Mouse (Mus musculus) megakaryocyte progenitor cell, adult 5-6 weeks (primary cell): ENCODE data around the gene Nrxn3. TPM values are rescaled to one million over a fixed set of nuclear protein-coding genes. Genes with fewer than 3 reads are reported as not detected.

ENCODE experiments used
- ATAC-seq: replicated peaks from 2 replicates; pipeline ENCODE4 v1.8.0; 2016; ENCODE audit warnings: mild to moderate bottlenecking, moderate TSS enrichment, inconsistent platforms; ENCODE audit not compliant: poor library complexity
- total RNA-seq, 2 experiments: library from RNA; stranded (forward) in 1 of 2; stranded (reverse) in 1 of 2; fragments of 157-497, 149-512 nt in 1 of 2; fragments of 200-1000 nt in 1 of 2; gene quantifications; 2 replicates each; pipeline versions ENCODE4 v1.2.3 to v1.2.4; 2015 to 2017

Nrxn3 gene
- total RNA-seq, 2 experiments from 2014 or later, result not detected

GRCm38 (mm10) chr12:90211410-90211809 is 1488.7 kb downstream of the Nrxn3 start:
- ATAC-seq, result no peak

DNA sequence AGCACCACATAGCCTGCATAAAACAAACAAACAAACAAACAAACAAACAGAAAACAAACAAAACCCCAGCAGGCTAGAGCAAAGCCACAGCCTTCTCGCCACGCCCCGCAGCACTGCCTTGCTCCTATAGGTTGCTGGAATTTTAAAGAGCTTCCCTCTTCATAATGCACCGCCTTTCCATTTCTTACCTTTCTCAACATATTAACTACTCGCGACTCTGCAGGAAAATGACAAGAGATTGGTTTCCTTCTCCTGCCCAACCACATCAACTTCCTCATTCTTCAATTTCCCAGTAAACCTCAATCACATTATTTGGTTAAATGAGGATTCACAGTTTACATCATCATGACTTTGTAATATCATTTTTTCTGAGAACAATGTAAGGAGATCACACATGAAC is 1494.4 kb downstream of the Nrxn3 start:
- peak; percentile 55 for ATAC-seq

DNA sequence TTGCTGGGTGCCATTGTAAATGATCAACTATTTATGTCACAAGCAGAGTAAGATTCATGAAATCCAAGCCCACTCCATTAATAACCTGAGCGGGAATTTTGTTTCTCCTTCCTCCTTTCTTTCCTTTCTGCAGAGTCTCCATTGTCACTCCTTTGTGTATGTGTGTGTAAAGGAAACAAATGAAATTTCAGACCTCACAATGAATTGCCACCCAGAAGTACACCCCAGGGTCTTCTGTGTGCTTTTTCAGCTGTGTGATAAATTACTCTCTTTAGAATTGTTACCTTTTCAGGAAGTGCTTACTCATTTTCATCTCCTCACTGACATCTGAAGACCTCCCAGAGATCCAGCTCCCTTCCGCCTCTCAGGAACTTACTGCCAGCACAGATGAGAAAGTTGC is 1506.4 kb downstream of the Nrxn3 start:
- ATAC-seq, result no peak

GRCm38 (mm10) chr12:90236093-90236492 is 1513.4 kb downstream of the Nrxn3 start:
- ATAC-seq, result peak; percentile 80

DNA sequence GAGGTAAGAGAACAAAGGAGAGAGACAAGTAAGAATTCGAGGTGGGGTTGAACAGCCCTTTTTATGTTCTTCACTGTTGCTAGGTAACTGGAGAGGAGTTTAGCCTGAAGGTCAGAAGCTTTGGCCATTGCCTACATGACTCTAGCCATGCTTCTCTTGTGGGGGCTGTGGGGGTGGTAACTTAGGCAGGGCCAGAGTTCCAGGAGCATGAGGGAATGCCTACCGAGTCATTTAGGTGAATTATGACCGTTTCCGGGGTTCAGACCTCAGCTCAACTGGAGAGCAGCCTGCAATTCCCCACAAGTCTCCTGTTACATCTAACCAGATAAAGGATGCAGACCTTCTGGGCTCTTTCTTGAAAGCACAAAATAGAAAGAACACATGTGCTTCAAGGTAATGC is 1537.6 kb downstream of the Nrxn3 start:
- ATAC-seq, result no peak

DNA sequence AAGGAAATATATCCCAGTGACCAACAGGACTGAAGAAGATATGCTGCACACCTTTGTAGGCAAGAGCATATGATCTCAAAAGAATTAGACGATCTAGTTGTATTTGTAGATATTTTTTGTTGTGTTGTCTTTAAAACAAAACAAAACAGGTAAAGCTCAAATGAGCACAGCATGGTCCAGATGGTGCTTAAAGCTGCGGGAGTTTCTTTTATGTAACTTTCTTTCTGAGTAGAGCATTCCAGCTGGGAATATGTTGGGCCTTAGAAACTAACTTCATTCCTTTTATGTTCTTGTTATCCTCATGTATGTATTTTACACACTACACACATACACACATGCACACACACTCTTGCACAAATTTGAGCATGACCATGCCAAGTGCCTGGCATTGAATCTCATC is 1545.4 kb downstream of the Nrxn3 start:
- ATAC-seq, result no peak

DNA sequence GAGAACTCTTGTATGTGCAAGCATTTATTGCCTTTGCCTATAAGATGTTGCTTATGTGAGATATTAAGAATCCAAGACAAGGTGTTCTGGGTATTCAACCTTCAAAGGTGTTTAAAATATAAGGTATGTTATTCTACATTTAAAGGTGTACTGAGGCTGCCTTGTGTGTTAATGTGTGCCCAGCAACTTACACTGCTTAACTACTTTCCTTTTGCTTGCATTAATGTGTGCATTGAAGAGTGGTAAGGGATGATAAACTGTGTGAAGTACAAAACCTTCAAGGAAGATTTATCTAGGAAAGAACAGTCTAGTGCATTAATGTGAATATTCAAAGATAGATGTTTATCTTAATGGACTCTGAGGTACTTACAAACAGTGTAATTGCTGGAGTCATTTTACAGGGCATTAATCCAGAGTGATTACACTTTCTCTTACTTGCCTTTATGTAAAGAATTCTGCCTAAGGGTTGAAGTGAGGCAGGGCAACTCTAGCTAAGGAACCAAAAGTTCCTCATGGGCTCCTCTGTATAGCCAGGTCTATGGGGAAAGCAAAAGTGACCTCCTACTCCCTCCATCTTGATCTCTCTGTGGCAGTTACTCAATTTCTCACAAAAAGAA is 1548.2 kb downstream of the Nrxn3 start:
- no peak for ATAC-seq

DNA sequence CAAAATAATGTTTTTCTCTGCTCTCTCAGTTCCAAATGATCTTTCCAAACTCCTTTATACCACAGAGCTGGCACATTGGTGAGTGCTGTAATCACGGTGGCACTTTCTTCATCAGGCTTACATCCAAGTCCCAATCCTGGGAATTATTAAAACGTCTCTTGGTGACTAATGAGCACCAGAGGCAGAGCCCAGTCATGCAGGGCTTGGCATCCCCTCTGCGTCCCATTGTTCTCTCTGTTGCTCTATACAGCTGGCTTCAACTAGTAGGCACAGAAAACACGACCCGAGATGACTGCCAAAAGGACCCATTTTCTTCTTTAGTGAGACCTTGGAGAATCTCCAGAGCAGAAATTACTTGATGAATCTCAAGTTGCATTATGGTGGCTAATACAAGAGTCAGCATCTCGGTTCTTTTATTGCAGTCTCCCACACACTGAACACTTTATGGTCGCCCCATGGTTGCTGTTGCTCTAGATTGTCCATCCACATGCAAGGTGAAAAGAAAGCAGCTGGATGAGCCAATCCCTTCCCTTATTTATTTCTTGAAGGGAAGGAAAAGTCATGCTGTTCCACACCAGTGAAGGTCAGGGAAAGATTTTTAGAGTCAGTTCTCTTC is 1552.1 kb downstream of the Nrxn3 start:
- ATAC-seq, result no peak

GRCm38 (mm10) chr12:90281236-90281635 is 1558.6 kb downstream of the Nrxn3 start:
- no peak for ATAC-seq

- no peak for ATAC-seq
Measured at GRCm38 (mm10) chr12:90283022-90283421, 1560.3 kb downstream of the Nrxn3 start.

DNA sequence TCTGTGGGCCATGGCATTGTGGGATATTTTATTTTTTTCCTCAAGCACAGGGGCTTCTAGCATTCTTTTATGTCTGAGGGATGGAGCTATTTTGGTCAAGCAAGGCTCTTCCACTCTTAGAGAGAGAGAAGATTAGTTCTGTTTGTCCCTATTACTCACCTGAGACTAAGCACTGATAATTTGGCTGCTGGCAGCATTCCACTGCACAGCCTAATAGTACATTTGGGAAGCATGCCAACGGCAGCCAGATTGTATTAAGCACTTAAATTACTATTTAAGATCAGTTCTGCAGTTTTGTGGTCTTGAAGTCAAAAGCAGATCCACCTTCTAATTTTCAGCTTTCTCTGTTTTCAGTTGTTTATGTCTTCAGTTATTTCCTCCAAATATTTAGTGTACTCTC is 1580.0 kb downstream of the Nrxn3 start:
- no peak for ATAC-seq

DNA sequence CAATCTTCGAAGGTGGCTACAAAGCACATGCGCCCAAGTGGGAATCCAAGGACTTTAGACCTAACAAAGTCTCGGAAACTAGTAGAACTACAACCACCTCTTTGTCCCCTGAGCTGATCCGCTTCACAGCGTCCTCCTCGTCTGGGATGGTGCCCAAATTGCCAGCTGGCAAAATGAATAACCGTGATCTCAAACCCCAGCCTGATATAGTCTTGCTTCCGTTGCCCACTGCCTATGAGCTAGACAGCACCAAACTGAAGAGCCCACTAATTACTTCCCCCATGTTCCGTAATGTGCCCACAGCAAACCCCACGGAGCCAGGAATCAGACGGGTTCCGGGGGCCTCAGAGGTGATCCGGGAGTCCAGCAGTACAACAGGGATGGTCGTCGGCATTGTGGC is 1609.1 kb downstream of the Nrxn3 start:
- ATAC-seq, result no peak

DNA sequence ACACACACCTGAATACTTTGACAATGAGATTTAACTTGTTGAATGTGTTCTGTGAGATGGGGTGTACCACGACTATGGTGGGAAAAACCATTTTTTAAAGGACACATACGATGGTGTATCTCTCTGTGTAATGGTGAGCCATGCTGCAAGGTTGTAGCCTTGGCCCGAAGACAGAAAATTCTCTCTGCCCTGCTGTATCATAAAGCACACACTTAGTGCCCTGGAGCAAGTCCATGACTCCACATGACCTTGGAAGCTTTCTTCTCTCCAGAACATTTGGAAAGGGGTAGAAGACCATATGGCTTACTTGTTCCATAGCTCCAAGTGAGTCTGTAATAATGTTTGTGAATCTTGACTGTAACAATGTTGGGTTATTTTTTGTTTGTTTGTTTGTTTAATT is 1609.8 kb downstream of the Nrxn3 start:
- no peak for ATAC-seq

DNA sequence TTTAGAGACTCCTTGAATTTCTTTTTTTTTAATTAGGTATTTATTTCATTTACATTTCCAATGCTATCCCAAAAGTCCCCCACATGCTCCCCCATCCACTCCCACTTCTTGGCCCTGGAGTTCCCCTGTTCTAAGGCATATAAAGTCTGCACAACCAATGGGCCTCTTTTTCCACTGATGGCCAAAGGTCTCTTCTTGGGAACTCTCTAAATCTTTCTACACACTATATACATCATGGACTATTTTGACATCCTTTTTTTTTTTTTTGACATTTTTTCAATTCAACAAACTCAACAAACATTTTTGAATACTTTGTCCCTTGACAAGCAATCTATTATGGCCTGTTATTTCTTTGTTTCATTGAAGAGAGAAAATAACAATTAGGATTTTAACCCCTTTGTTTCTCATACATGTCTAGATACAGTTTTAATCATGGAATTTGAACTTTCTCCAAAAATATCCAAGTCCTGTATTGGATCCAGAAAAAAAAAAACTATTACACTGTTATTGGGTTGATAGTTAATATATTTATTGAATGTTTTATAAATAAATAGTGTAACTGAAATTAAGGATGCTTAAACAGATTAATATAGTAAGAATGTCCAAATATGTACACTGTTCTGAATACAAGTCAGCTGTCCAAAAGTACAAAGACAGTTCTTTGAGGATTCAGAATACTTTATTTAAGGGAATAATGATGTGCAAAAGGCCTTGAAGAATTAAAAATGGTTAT is 1615.0 kb downstream of the Nrxn3 start:
- no peak for ATAC-seq

DNA sequence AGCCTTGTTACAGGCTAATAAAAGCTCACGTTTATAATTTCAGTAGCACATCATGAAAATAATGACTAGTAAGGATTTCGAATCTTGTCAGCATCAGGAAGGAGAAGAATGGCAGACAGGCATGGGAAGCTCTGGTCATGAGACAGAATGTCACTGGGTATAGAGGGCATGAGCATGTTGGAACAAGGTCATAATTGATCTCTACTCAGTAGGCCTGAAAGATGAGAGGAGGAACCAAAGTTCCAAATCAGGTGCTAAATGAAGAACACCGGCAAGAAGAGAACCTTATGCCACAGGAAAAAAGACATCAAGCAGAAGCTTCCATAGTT is 1615.5 kb downstream of the Nrxn3 start:
- ATAC-seq, result no peak
